ENCODE assay signal across 33 mouse cellular contexts in the genomic region with DNA sequence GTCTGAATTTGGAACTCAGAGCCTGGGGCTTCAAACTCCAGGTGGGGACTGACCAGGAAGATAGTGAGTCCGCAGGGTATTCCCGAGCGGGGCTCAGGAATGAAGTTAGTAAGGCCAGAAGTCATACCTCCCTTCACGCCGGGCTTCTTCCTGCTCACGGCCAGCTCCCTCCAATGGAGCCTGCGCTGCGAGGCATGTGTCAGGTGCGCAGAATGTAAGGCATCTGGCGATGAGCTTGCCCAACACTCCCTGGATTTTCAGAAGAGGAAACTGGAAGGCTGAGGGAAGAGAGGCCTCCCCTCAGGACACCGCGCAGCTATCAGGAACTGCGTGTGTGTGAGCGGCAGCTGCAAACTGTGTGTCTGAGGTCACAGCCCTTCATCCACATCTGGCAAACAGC. TPM values are rescaled to one million over a fixed set of nuclear protein-coding genes. Genes with fewer than 3 reads are reported as not detected.
DNase-seq lines count a peak whose midpoint lies in the region; ATAC-seq lines count a peak whose summit lies in the region.
"Had no signal": no experiment of that assay in that cellular context is flagged by ENCODE, and none has a peak within 500 bp of the region (broad histone marks: within the 10 kb centered on the region; RNA-seq: fewer than 3 reads in every experiment).

No protein-coding gene starts in this region.

- H3K4me2 ChIP-seq in neural tube, embryonic 15.5 days: no peak overlapping the region
- no peak overlapping the region for H3K4me2 ChIP-seq in limb, embryonic 12.5 days
- H3K4me2 ChIP-seq: embryonic facial prominence, embryonic 13.5 days; forebrain, embryonic 12.5 days; heart, embryonic 13.5 days; hindbrain, embryonic 15.5 days; limb, embryonic 13.5 days; liver, embryonic 12.5 days; midbrain, embryonic 13.5 days had no signal

- DNase-seq in embryo, embryonic 10 days (ENCODE audit: low spot score): peak; percentile 40
- no peak for DNase-seq in embryo, embryonic 9.5 days (ENCODE audit: extremely low spot score)
- DNase-seq in neural tube, embryonic 10.5 days (ENCODE audit: extremely low spot score, low spot score): peak; percentile 38
- no peak for DNase-seq in frontal cortex, adult 2 months (ENCODE audit: extremely low spot score in 1 of 2, low spot score in 1 of 2)
- DNase-seq in retina, postnatal 1 day: no peak
- DNase-seq: adrenal gland, postnatal 14 days; cerebellum, adult 11-12 months; cerebellum, adult 9-11 months; gastrocnemius, postnatal 36 days; kidney, adult 9 months; kidney, postnatal 14 days; liver, postnatal 0 days; lung, postnatal 4 days; right cerebral cortex, postnatal 25 days; spleen, adult 18-20 months; thymus, adult 18-20 months had no signal

- no peak overlapping the region for H3K27ac ChIP-seq in neural tube, embryonic 15.5 days (replicated peaks)
- no peak overlapping the region for H3K27ac ChIP-seq in limb, embryonic 12.5 days
- H3K27ac ChIP-seq: embryonic facial prominence, embryonic 13.5 days; forebrain, embryonic 12.5 days; heart, embryonic 13.5 days; hindbrain, embryonic 15.5 days; limb, embryonic 13.5 days; liver, embryonic 12.5 days; midbrain, embryonic 13.5 days had no signal

- no peaks in the 10 kb centered on the region for H3K36me3 ChIP-seq in neural tube, embryonic 15.5 days
- H3K36me3 ChIP-seq in limb, embryonic 12.5 days: no peaks in the 10 kb centered on the region
- H3K36me3 ChIP-seq: embryonic facial prominence, embryonic 13.5 days; forebrain, embryonic 12.5 days; G1E; heart, embryonic 13.5 days; hindbrain, embryonic 15.5 days; limb, embryonic 13.5 days; liver, embryonic 12.5 days; midbrain, embryonic 13.5 days had no signal

- H3K27me3 ChIP-seq in neural tube, embryonic 15.5 days (replicated peaks): no peaks in the 10 kb centered on the region
- no peaks in the 10 kb centered on the region for H3K27me3 ChIP-seq in limb, embryonic 12.5 days
- H3K27me3 ChIP-seq: embryonic facial prominence, embryonic 13.5 days; forebrain, embryonic 12.5 days; hindbrain, embryonic 15.5 days; limb, embryonic 13.5 days; midbrain, embryonic 13.5 days had no signal

- H3K4me1 ChIP-seq in neural tube, embryonic 15.5 days: no peaks in the 10 kb centered on the region
- H3K4me1 ChIP-seq in limb, embryonic 12.5 days (replicated peaks): peaks cover 5% of the 10 kb centered on the region
- H3K4me1 ChIP-seq: embryonic facial prominence, embryonic 13.5 days; forebrain, embryonic 12.5 days; hindbrain, embryonic 15.5 days; midbrain, embryonic 13.5 days had no signal

- 75% methylated on average over 14 of the region's 14 CpGs for WGBS in neural tube, embryonic 15.5 days
- WGBS in limb, embryonic 12.5 days: 45% methylated on average over 14 of the region's 14 CpGs

- no peak for ATAC-seq in neural tube, embryonic 15.5 days (ENCODE audit: low FRiP score)
- ATAC-seq in limb, embryonic 12.5 days (ENCODE audit: insufficient number of reproducible peaks, insufficient read depth, low FRiP score, low TSS enrichment, low read depth): no peak
- ATAC-seq in inflammation-experienced regulatory T-cells, adult 6 months: no peak
- ATAC-seq: intestine, postnatal 0 days; liver, embryonic 12.5 days had no signal

- H3K9ac ChIP-seq in neural tube, embryonic 15.5 days (replicated peaks): no peak overlapping the region
- H3K9ac ChIP-seq in limb, embryonic 12.5 days (replicated peaks): peak overlapping the region; percentile 18; the same call in 1 of the 2 replicates
- H3K9ac ChIP-seq: embryonic facial prominence, embryonic 13.5 days; forebrain, embryonic 12.5 days; heart, embryonic 13.5 days; hindbrain, embryonic 15.5 days; limb, embryonic 13.5 days; liver, embryonic 12.5 days; liver, postnatal 0 days; midbrain, embryonic 13.5 days had no signal

- no peaks in the 10 kb centered on the region for H3K9me3 ChIP-seq in neural tube, embryonic 15.5 days (replicated peaks)
- H3K9me3 ChIP-seq in limb, embryonic 12.5 days: no peaks in the 10 kb centered on the region
- H3K9me3 ChIP-seq: embryonic facial prominence, embryonic 13.5 days; forebrain, embryonic 12.5 days; heart, embryonic 13.5 days; hindbrain, embryonic 15.5 days; limb, embryonic 13.5 days; liver, embryonic 12.5 days; megakaryocyte, embryonic 14.5 days; midbrain, embryonic 13.5 days had no signal

- H3K4me3 ChIP-seq in neural tube, embryonic 15.5 days (replicated peaks): no peak overlapping the region
- no peak overlapping the region for H3K4me3 ChIP-seq in limb, embryonic 12.5 days (replicated peaks)
- H3K4me3 ChIP-seq: embryonic facial prominence, embryonic 13.5 days; erythroblast, embryonic 14.5 days; forebrain, embryonic 12.5 days; heart, embryonic 13.5 days; hindbrain, embryonic 15.5 days; limb, embryonic 13.5 days; liver, embryonic 12.5 days; megakaryocyte, embryonic 14.5 days; midbrain, embryonic 13.5 days had no signal

RNA-seq across cellular contexts. Expression of a gene that starts 29.8 kb away (rescaled TPM):
- polyA plus RNA-seq in neural tube, embryonic 15.5 days (2015; fragmentation: Nextera tagmentation; extraction: Ambion mirVana): not detected in 2 replicates
- polyA plus RNA-seq in limb, embryonic 12.5 days (2016; fragmentation: Nextera tagmentation; extraction: Ambion mirVana): not detected in 2 replicates
- polyA plus RNA-seq in frontal cortex, adult 2 months (2012; rRNA removed): 0.24 TPM in 1 of 2 replicates, not detected in the other
- 1 to 10 TPM in 2 of 3 experiments, under 1 TPM in 1; 0.83 to 3.0 (median 2.1) TPM for polyA plus RNA-seq in inflammation-experienced regulatory T-cells, adult 6 months (2017; shearing (Covaris generic))
- polyA plus RNA-seq: C2C12; erythroblast, embryonic 14.5 days; G1E; hindbrain, embryonic 15.5 days; intestine, postnatal 0 days; liver, embryonic 12.5 days; liver, postnatal 0 days; neural tube, embryonic 14.5 days; stomach, embryonic 16.5 days had no signal

RNA-seq across cellular contexts. Expression of a gene that starts 43.8 kb away (rescaled TPM):
- 1.1 and 1.4 TPM in 2 replicates for polyA plus RNA-seq in neural tube, embryonic 15.5 days (2015; fragmentation: Nextera tagmentation; extraction: Ambion mirVana)
- 1.9 and 2.4 TPM in 2 replicates for polyA plus RNA-seq in limb, embryonic 12.5 days (2016; fragmentation: Nextera tagmentation; extraction: Ambion mirVana)
- 0.04 TPM in 1 of 2 replicates, not detected in the other for polyA plus RNA-seq in frontal cortex, adult 2 months (2012; rRNA removed)
- polyA plus RNA-seq in inflammation-experienced regulatory T-cells, adult 6 months (2017; shearing (Covaris generic)): 1 to 10 TPM; 3.7 to 5.2 (median 3.8) TPM
- polyA plus RNA-seq: erythroblast, embryonic 14.5 days; G1E had no signal

RNA-seq across cellular contexts. Expression of a gene that starts 47.2 kb away (rescaled TPM):
- 0.26 and 0.64 TPM in 2 replicates for polyA plus RNA-seq in neural tube, embryonic 15.5 days (2015; fragmentation: Nextera tagmentation; extraction: Ambion mirVana)
- 4.4 and 4.5 TPM in 2 replicates for polyA plus RNA-seq in limb, embryonic 12.5 days (2016; fragmentation: Nextera tagmentation; extraction: Ambion mirVana)
- 2.7 and 3.1 TPM in 2 replicates for polyA plus RNA-seq in frontal cortex, adult 2 months (2012; rRNA removed)
- polyA plus RNA-seq in inflammation-experienced regulatory T-cells, adult 6 months (2017; shearing (Covaris generic)): not detected
- polyA plus RNA-seq: erythroblast, embryonic 14.5 days; G1E; intestine, postnatal 0 days; liver, embryonic 12.5 days; liver, postnatal 0 days had no signal

Comparison
In these comparisons a context has a peak if more than half of its experiments do, and no peak if none do; other contexts are left out.
1. DNase-seq: peak in embryo, embryonic 10 days (single experiment) and neural tube, embryonic 10.5 days (single experiment); none in embryo, embryonic 9.5 days (single experiment), frontal cortex, adult 2 months (0 of 2) and retina, postnatal 1 day (single experiment).